Mouse (Mus musculus): ENCODE results near the gene Rai1.

DNA sequence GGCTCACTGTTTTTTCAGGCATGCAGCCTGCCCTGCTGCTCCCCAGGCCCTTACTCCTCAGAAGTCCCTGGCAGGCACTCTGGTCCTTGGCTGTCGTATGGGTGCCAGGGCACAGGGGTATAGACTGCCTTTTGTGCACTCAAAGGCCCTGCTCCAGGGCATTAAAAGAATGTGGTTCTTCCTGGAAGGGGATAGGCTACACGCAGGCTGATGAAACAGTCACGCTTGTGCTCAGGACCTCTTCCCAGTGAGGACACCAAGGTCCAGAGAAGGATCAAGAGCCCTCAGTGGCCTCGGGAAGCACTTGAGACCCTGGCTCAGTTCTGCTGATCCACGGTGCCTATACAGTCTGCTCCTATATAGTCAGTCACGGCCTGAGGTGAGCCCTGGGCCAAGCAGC is 108.5 kb downstream of the Rai1 start:
- TF ChIP-seq POLR2A (IDR thresholded peaks at IDR 0.05; ENCODE audit: control insufficient read depth, extremely low read depth, insufficient read depth, low read length, poor library complexity), result no peak
- no peak; the same call in 1 of the 2 replicates for TF ChIP-seq CTCF (IDR thresholded peaks at IDR 0.05; ENCODE audit: borderline replicate concordance, control insufficient read depth, extremely low read depth, insufficient read depth, low read length, poor library complexity)

Measured in thymus, adult 2 months (tissue).